Mouse (Mus musculus) brain, adult 2 months (tissue): ENCODE measurements at regions not wholly inside any gene's neighbourhood (a gene's known extent, or its start where the extent isn't known, plus 50 kb on each side); places are given as distances from the start of the nearest gene placed in this dataset.

ENCODE experiments used
- DNase-seq: peaks from one replicate; pipeline ENCODE4 v3.0.0; 2011; ENCODE audit warnings: low read depth, low spot score

DNA sequence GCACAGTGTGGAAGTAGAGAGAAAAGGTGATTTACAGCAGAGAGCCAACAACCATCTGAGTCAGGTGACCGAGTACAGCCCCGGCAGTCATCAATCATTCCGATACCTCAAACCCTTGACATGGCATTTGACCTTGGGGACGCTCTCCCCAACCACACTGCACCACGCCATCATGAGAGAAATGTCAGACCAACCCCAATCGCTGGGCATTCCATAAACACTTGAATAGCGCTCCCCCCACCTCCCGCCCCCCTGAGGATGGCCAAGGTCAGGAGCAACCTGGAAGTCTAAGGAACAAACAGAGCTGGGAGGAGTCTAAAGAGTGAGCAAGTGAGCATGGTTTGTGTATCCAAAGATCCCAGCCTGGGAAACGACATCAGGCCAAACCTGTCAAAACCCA is 198.2 kb upstream of the Srrm4 start:
- DNase-seq = no peak

DNA sequence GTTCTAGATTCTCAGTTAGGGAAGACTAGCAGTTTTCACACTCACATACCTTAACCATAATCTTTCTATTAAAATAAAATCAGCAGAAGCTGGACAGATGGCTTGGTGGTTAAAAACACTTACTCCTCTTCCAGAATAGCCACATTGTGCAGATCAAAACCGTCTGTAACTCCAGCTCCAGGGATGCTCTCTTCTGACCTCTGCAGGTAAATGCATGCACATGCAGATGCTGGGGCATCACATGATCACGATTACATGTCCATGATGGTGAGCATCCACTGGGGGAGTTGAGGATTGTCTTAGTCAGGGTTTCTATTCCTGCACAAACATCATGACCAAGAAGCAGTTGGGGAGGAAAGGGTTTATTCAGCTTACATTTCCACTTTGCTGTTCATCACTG is 184.8 kb upstream of the Srrm4 start:
- peak; percentile 30 for DNase-seq

DNA sequence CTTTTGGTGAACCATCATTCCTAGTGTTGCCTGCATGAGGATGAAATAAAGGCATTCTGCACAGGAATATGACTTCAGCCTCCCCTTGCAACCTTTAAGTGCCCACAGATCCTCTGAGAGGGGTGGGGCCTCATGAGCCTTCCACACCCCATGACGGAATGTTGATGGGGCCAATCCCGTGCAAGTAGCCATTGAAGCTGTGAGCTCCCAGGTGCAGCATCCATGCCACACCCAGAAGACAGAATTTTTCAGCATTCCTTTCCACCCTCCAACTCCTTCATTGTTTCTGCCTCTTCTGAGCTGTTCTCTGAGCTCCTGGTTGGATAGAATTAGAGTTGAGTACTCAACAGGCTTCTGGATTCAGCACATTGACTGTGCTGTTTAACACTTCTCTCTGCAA is 174.6 kb upstream of the Srrm4 start:
- no peak for DNase-seq

DNA sequence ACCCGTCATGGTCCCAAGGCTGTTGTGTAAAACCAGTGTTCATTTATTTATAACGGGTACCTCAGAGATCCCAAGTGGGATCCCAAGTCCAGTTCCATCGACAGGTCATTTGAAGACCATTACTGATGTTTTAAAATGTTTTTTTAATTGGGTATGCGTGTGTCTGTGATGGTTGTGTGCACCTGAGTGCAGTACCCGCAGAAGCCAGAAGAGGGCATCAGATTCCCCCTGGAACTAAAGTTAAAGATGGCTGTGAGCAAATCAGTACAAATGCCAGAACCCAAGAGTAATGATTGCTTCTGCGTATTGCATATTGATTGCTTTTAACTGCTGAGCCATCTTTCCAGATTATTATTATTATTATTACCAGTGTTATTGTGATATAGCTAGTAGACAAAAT is 169.7 kb upstream of the Srrm4 start:
- DNase-seq = no peak

DNA sequence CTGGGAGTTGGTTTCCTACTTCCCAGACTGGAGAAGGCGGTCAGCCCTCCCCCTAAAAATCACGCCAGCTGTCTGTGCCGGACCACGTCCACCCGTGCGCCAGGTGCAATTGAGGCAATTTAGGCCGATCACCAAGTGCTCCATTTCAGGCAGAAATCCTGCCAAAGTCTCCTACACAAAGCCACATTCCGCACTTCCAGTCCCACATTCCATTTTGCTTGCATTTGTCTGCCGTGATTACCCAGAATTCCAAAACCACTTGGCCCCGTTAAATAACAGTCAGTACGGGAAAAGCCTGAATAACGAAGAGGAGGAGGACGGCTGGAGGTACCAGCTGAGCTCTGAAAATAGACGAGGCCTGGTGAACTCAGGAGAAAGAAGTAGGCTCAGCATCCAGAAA is 167.1 kb upstream of the Srrm4 start:
- peak; percentile 82 for DNase-seq

DNA sequence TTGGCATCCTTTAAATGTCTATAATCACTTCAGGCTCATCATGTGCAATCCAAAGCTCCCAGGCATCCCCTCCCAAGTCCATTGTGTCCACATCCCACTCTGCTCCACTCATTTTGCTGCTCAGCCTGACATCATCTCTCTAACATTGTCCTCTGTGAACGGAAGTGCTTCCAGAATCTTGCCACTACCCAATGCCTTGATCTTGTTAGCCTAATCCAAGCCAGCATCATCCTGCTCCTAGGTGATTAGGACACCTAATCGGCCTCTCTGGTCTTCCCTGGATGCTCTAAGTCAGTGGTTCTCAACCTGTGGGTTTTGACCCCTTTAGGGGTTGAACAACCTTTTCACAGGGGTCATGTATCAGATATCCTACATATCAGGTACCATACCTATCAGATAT is 161.3 kb upstream of the Srrm4 start:
- no peak for DNase-seq

DNA sequence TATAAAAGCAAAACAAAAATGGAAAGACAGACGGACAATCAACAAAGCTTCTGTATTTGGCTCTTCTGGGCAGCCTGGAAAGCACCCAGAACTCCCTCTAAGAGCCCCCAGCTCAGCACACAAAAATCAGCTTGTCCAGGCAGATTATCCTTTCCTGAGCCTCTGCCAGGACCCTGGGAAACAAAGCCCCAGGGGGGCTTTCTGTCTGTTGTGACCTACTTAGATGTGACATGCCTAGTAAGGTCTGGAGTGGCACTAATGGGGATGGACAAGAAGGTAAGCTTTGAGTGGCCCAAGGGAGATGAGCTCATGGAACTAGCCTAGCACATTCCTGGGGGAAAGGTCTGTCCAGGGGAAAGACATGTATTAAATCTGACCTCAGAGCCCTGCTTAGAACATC is 160.5 kb upstream of the Srrm4 start:
- peak; percentile 17 for DNase-seq

DNA sequence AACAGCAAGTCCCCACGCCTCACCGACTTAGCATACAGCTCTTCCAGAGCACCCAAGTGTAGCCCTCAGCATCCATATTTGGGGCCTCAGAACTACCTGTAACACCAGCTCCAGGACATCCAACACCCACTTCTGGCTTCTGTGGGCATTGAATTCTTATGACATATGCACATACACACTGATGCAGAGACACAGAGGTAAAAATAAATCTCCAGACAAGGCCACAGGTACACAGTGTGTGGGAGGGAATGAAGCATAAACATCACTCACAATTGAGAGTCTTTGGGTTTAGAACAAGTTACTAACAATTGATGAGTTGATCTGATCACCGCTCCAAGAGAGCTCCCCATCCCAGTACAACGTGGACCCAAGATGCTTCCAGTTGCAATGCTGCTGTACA is 154.2 kb upstream of the Srrm4 start:
- no peak for DNase-seq

DNA sequence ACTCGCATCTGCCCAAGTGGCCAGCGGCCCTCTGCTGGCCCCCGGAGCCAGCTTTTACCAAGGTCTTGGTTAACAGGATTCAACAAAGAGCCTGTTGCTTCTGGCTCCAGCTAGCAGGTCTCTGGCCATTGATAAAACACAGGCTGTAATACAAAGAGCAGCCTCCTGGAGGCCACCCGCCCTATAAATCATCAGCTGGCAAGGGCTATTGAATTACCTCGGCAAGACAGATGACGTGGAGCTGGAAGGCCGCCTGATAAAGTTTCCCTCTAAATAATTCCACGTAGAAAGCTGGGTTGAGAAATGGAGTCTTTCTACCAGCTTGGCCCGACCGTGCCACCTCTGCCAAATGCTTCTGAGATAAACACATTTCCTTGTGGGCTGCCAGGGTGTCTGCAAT is 152.8 kb upstream of the Srrm4 start:
- peak; percentile 19 for DNase-seq

DNA sequence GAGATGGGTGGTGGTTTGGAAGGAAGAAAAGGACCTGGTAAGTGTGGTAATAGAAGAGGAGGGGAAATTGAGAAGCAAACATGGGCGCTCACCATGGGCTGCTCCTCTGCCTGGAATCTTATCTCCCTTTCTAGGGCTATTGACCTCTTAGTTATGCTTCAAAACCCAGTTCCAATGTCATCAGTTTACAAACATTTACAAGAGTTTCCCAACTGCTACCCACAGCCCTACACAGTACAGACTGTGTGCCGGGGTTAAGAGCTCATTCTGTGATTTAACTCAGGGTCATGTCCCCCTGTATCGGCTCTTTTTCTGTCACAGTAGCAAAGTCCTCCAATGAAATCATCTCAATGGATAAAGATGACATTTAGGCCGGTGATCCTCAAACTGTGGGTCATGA is 144.0 kb upstream of the Srrm4 start:
- DNase-seq = no peak

DNA sequence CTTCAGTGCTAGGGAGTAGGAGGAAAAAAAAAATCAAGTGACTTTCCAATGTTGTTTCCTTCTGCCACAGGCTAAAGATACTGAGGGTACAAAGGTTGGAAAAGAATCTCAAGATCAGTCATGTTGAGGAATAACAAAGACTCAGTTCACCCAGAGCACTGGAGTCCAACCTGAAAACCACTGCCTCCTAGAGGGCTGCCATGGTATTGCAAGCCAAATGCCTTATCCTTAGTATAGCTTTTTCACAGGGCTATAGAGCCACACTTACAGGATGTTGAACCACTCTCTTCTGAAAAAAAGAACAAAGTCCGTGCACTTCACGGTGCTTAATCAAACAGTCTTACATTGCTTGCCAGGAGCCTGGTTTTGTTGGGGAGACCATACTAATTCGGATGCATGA is 139.9 kb upstream of the Srrm4 start:
- DNase-seq = no peak

DNA sequence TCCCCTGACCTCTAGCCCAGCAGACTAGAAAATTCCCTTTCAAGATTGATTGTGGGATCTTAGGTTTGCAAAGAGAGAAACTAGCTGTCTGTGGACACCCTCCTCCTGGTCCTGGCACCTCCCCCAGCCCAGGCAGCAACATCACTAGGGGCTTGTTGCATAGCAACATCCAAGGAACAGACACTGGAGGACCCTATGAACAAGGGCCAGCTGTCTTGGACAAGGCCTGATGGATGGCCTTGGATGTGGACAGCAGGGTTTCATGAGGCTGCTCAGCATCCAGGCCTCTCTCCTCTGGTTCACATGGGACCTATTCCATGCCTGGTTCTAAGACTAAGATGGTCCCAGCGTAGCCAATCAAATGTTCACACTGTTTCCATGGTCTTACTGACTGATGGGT is 127.6 kb upstream of the Srrm4 start:
- no peak for DNase-seq

DNA sequence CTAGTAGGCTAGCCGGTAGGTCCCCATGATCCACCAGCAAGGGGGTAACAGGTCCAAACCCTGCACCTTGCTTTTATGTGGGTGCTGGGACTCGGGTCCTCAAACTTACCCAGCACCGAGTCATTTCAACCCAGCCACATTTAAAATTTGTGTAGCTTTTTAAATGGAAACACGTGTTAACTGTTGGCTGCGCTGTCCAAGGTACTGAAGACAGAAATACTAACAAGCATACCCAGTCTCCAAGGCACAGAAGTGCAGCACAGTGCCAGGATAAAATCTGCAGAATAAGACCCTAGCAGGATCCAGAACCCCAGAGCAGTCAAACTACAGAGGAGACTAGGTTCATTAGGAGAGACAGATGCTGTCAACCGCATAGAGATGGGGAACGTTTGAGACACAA is 122.6 kb upstream of the Srrm4 start:
- DNase-seq = no peak

DNA sequence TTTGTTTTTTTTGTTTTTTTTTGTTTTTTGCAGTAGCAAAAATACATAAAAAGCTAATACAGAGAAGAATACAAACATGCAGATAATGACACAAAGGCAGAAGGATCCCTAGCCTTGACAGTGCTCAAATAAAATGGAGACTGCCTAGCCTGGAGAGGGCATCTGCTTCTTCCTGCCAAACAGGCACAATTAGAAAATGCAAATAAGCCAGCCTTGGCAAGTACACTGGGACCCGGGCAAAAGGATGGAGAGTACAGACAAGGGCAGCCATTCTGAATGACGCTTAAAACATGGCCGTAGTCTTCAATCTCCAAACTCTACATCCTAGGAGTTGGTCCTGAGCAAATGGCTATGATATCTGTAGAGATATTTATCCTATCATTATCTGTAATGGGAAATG is 120.4 kb upstream of the Srrm4 start:
- no peak for DNase-seq

DNA sequence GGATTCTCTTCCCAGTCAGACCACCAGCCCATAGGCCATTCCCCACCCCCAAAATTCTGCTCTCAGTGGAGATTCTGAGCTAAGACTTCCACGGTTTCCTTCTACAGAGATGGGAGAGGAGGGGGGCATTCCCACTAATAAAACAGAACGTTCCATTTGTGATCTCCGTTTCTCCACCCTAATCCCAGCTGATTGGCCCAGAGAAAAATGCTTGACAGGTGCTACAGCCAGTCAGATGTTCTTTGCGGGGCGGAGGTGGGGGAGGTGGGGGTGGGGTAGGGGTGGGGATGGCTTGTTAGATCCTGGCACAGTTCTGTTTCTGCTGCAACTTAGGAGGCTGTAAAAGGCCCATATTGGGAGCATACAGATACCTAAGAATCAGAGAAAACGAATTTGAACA is 116.9 kb upstream of the Srrm4 start:
- DNase-seq = peak; percentile 14

DNA sequence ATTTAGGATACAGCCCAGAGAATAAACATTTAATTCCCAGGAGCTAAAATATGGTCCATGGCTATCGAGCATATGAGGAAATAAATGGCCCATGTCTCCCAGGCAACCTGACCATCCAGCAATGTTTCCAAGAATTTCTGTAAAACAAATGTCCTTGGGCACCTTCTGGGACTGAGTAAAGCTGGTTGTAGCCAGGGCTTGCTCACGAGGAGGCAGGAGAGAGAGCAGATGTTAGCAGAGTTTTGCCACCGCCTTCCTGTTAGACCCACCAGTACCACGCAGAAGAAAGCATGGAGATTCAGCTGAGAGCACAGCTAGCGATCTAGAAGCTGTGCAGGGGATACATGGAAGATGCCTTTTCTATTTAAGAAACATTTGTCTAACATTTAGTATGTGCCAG is 70.8 kb upstream of the Srrm4 start:
- DNase-seq = peak; percentile 58

DNA sequence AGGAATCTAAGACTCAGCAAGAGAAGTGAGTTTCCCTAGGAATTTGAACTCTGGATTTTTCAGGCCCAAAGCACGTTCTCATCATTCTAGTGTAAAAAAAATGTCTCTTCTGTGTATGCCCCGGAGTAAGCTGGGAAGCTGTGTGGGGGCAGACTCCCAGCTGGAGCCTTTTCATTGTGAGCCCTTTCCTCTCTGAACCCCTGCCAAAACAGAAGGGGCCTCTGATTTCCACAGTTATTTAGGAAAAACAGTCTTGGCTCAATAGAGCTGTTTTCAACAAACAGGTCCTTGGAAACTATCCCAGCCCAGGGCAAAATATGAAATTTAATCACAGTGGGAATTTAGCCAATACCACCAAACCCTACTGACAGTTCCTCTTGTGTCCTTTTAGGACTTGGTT is 70.2 kb upstream of the Srrm4 start:
- DNase-seq = peak; percentile 31

DNA sequence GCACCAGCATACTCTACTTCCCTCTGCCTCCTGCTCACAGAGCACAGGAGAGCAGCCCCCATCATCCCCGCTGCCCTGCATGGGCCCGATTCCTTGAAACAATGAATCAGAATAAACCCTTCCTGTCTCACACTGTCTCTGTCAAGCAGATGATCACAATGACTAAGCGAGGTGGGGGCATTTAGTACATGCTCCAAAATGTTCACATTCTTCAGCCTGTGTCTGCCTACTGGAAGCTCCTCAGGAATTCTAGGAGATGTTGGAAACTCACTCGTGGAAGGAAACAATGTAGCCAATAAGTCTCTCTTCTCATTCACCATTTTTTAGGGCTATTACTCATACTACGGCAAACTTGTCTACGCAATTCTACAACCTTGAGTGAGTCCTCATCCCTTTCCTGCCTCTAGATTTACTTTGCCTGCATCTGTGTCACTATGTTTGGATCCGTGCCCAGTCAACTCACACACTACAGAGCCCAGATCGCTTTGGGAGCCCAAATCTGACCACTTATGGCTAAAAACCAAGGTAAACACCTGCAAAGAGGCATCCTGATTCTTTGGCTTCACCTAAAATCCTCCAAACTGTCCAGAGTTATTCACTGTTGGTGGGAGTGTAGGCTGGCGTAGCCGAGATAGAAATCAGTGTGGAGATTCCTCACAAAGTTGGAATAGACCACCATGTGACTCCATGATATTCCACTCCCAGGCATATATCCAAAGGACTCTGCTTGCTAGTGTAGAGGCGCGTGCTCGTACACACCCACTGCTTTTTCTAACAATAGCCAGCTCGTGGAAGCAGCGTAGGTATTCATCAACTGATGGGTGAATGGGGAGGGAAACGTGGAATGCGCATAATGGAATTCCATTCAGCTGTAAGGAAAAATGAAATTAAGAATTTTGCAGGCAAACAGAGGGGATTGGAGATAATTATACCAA is 63.1 kb upstream of the Srrm4 start:
- DNase-seq = peak; percentile 77
